Mouse (Mus musculus) mature B cell (primary cell): ENCODE data around the gene Zfp764.
"Not testable (repeated sequence)": the region's sequence is repeated elsewhere in the genome, so short reads cannot be mapped to it uniquely, and the experiment has no call there.

Experiments
- in situ Hi-C: fragments of 300-500 bp; cut with MboI; formaldehyde crosslinking; loops from 2 replicates; pipeline ENCODE4 v1.14.3; 2019

Gene Zfp764

DNA sequence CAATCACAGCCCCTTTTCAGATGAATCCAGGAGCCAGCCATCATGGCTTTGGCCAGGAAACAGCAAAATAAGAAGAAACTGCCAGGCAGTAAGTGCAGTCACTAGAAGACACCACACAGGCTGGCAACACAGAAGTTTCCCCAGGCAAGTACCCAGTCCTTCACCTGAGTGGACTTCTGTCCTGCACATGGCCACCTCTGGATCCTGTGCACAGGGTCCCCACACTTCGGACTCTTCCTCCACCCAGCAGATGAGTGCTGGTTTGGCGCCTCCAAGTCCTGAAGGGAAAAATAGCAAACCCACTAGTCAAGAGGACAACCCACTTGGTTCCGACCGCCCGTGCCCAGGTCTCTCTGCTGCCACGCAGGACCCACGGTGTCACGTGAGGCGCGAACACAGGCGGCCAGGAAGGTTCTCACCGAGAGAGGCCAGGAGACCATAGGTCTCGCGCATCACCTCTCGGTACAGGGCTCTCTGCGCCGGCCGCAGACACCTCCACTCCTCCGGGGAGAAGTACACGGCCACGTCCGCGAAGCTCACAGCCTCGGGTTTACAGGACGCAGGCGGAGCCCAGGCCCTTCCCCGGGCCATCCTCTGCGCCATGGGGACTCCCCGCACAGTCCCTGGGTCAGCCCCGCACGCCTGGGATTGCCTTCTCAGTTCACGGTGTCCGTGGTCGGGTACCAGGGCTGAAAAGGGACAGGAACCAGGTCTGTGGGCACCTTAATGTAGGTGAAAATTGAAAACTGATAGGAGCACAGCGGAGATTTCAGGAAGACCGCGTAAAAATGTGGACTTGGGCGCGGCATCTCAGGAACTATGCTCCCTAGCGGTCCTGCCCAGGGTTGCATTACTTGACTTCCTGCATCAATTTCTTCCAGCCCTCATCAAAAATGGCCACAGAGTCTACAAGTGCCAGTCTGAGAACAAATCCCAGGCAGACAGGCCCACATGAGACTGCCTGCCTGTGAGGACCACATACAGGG is at the start of gene Zfp764:
Gene Zfp764, minus strand, starts transcription at position 821 of the 986 bp plus-strand sequence.
- in situ Hi-C loops: not testable (repeated sequence)

DNA sequence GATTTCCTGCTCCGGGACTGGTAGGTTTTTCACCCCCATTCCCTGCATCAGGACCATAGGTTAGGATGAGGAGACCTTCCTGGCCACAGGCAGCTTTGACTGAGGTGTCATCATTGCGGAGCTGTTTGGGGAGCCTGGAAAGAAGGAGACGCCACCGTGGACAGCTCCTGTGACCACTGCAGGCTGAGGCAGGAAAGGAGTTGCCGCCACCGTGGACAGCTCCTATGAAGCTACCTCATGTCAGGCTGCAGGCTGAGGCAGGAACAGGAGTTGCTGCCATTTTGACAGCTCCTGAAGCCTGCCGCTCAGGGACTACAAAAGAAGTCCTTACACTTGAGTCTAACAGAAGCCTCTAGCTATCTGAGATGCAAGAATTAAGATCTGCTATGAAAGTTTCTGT is 48.3 kb upstream of the Zfp764 start:
- in situ Hi-C loops: no loop called here

DNA sequence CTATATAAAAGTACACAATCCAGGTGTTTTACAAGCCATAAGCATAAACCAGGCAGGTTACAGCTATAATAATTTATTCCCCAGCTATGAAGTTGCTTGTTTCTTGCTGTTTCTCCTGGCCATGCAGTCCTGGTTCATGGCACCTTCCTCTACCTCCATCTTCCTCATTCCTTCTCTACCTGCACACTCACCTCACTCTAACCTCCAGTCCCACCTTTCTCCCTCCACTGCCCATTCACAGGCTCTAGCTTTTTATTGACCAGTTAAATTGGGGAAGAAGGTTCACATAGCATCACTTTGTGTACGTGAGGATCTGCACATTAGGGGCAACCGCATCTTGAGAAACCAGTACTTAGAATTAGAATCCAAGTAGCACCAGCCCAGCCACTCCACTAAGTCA is 46.4 kb upstream of the Zfp764 start:
- in situ Hi-C loops: no loop called here

DNA sequence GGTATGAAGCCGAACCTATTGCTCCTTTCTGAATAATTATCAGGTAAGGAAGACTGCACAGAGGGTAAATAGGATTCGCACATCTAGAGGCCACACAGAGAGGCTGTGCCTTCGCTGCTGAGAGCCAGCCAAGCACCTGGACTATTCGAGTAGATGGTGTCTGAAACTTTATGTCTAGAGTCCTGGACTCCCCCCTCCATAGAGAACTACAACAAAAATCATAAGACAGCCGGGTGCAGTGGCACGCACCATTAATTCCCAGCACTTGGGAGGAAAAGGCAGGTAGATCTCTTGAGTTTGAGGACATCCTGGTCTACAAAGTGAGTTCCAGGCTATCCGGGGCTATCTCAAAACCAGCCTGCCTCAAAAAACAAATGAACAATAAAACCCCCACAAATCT is 43.3 kb upstream of the Zfp764 start:
- in situ Hi-C loops: no loop called here

DNA sequence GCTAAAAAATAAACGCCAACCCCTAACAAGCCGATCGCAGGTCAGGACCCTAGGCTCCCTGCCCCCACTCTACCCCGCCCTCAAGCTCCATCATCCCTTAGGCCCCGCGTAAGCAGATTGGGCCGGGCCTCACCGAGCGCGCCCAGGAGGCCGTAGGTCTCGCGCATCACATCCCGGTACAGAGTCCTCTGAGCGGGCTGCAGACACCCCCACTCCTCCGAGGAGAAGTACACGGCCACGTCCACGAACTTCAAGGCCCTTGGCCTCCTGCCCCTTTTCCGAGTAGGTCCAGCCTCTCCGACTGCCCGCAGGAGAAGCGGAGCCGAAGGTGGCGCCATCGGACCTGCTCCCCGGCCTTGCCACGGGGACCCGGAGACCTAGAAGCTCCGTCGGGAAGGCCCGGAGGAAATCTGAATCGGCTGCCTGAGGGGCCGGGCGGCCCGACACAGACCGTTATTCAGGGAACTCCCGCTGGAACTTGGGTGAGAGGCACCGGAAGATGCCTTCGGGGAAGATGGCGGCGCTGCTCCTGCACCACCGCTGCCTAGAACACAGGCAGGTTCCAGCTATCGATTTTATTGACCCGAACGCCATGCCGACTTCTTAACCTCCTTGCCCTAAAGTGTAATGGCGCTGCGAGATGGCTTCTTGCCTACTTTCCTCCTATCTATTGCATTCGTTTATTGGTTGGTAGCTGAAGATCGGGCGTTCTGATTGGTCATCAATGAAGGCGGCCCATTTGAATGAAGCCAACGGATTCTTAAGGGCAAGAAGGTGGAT is 42.1 kb upstream of the Zfp764 start, which contains the start of gene Zfp689:
Gene Zfp689, minus strand, starts transcription at position 638 of the 780 bp plus-strand sequence.
- in situ Hi-C loops: no loop called here

DNA sequence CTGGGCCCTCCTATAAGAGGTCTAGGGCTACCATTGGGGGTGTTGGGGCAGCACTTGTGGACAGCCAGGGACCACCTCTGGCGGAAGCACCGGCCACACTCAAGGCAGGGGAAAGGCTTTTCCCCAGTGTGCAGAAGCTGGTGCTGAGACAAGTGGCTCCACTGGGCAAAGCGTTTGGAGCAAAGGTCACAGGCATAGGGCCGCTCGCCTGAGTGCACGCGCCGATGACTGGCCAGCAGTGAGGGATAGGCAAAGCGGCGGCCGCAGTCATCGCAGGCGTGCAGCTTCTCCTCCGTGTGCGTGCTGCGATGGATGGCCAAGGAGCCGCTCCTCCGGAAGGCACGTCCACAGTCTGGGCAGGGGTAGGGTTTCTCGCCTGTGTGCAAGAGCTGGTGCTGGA is 37.4 kb upstream of the Zfp764 start:
- in situ Hi-C loops: no loop called here

DNA sequence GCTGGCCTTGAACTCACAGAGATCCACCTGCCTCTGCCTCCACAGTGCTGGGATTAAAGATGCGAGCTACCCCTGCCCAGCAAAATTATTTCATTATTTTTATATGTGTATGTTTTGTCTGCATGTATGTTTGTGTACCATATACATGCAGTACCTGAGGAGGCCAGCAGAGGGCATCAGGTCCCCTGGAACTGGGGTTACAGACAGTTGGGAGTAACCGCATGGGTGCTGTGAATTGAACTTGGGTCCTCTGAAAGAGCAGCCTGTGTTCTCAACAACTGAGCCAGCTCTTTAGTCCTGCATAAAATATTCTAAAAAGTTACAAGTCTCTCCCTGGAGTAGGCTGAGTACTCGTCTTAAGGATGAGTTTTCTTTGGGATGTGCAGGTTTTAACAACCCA is 31.1 kb upstream of the Zfp764 start:
- in situ Hi-C loops: no loop called here

DNA sequence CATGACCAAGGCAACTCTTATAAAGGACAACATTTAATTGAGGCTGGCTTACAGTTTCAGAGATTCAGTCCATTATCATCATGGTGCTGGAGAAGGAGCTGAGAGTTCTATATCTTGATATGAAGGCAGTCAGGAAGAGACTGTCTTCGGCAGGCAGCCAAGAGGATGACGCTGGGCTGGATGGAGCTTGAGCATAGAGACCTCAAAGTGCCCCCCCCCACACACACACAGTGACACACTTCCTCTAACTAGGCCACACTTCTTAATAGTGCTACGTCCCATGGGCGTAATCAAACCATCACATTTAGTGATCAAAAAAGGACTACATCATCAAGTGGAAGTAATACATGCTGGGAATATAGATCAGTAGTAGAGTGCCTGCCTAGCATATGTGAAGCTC is 28.6 kb upstream of the Zfp764 start:
- in situ Hi-C loops: no loop called here

DNA sequence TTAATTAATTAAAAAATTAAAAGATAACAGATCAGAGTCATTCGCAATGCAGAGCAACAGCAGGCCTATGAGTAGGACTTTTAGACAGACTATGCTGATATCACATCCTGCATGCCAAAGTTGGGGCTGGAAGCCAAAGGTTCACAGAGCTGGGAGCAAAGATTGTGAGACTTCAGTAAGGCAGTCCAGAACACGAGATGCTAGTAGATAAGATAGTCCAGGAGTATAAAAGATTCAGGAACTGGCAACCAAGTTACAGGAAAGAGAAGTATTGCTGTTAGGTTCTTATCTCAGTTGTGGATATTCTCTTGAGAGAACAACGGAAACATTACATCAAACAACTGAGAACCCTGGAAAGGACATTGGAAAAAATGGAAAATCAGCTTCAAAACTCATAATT is 19.7 kb upstream of the Zfp764 start:
- in situ Hi-C loops: no loop called here

DNA sequence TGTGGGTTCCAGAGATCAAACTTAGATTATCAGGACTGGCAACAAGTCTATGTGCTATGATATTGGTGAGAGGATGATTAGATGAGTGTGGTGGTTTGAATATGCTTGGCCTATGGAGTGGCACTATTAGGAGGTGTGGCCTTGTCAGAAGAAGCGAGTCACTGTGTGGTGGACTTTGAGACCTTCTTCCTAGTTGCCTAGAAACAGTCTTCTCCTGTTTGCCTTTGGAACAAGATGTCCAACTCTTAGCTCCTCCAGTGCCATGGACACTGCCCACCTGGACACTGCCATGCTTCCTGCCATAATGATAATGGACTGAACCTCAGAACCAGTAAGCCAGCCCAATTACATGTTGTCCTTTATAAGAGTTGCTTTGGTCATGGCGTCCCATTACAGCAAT is 19.3 kb upstream of the Zfp764 start:
- in situ Hi-C loops: no loop called here

DNA sequence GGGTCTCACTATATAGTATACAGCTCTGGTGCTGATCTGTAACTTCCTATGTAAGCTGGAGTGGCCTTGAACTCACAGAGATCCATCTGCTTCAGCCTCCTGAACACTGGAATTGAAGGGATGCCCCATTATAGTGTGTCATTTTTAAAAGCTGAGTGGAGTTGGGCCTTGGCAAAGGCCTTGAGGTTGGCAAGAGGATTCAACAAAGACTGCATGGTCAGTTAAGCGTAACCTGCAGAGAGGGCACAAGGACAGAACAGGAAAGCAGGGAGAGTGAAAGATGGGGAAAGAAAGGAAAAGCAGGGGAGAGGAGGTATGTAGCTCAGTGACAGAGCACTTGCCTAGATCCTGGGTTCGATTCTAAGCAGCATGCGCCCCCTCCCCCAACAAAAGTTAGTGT is 18.7 kb upstream of the Zfp764 start:
- in situ Hi-C loops: no loop called here

DNA sequence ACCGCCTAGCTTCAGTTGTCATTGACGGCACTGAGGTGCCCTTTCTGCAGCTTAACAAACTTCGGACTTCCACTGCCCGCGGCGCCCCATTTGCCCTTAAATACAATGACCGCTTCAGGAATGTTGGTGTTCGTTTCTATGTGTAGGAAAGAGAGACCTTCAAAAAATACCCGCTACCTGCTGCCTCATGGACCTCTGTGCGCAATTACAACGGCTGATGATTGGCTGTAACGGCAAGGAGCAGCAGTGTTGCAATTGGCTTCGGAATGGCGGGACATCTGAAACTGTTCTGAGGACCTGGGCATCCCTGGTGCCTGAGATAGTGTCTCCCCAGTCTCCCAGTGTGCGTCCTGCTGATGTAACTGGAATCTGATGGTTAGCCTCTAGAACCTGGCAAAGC is 15.6 kb upstream of the Zfp764 start:
- in situ Hi-C loops: no loop called here

DNA sequence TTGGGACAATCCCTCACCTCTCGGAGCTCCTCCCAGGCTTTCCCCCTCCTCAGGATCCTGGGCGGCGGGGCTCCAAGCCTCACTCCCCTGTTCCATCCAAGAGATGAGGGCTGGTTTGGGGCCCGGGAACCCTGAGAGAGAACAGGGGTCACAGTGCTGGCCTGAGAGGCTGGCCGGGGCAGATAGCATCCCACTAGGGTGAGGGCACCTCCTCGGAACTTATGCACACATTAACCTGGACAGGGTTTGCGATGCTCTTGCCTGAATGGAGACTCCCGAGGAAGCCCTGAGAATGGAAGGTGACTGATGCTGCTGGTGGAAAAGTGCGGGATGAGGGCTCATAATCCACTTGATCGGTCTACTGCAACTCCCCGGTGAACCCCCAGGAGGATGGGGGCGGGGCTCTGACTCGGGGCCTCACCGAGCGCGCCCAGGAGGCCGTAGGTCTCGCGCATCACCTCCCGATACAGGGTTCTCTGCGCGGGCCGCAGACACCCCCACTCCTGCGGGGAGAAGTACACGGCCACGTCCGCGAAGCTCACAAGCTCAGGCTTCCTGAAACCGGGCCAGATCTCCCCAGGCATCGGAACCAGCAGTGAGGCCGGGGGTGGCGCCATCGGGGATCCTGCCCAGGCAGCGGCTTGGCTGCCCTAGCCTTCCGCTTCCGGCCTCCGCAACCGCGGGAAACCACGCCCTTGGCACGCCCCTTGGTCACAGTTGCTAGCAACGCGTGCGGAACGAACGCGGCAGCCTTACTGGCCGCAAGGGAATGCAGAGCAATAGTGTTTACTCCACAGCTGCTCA is 15.0 kb upstream of the Zfp764 start, which contains the start of gene Zfp688:
Gene Zfp688, minus strand, starts transcription at position 681 of the 804 bp plus-strand sequence.
- in situ Hi-C loops: no loop called here

DNA sequence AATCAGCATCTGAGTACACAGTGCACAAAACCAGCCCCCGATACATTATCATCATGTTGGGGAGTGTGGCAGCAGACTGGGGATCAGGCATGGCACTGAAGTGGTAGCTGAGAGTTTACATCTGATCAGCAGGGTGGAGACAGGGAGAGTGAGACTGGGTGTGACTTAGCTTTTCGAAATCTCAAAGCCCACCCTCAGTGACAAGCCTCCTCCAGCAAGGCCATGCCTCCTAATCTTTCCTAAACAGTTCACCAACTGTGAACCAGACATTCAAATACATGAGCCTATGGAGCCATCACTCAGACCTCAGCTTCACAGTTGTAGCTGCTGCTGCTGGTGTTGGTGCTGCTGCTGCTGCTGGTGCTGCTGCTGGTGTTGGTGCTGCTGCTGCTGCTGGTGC is 4.8 kb upstream of the Zfp764 start:
- in situ Hi-C loops: no loop called here

DNA sequence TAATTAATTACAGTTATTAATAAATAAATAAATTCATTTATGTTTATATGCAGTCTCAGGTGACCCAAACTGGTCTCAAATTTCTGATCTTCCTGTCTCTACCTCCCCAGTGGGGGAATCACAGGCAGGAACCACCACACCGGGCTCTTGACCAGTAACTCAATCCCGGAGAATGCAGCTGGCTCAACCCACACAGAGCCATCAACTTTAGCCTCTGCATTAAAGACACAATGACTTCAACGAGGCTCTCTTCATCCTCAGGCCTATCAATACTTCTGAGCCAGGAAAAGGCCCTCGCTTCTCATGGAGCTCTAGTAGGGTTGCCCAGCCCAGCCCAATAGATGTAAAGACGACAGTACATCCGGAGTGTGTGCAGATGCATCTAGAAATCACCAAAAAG is 2.5 kb downstream of the Zfp764 start:
- in situ Hi-C loops: not testable (repeated sequence)

DNA sequence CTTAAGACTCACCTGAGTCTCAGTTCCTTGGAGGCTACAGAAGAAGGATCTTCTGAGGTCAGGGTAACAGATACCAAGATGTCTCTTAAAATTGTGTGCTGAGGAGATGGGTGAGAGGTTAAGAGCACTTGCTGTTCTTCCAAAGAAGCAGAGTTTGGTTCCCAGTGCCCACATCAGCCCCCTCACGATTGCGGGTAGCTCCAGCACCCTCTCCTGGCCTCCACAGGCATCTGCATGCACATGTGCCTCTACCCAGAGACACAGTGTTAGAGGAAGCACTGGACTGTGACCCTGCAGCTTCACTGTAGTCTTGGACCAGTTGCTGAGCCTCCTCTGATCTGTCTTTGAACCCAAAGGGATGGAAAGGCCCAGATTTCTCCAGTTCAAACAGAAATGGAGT is 3.6 kb downstream of the Zfp764 start:
- in situ Hi-C loops: no loop called here

DNA sequence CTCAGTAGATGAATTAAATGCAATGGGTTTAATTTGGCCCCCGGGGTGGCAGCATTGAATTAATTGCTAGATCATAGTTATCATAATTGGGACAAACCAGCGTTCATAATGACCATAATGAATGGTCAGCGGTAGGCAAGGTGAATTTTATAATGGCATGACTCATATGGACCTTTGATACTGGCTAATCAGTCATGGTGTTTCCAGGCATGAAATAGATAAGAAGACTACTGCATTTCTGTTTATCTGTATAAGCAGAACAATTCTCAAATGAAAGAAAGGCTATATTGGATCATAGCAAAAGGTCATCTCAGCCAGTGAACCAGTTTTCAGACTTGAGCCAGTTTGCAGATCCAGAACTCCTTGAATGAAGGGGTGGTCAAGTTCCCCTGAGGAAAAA is 6.3 kb downstream of the Zfp764 start:
- in situ Hi-C loops: no loop called here

DNA sequence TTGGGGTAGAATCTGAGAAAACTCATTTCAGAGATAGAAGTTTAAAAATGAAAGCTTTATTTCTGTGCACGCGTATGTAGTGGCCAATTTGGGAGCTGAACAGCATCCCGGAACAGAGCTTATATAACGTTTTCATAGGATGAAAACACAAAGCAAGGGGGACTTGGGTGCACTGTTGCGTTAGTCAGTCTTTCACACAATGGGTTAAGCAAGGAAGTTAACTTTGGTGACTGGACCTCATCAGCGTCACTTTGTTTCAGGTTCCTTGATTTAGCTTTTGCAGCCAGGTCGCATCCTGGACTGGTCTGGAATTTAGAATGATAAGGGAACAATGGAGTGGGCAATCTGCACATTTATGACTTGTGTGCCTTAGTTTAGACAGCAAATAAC is 12.7 kb downstream of the Zfp764 start:
- in situ Hi-C loops: no loop called here

DNA sequence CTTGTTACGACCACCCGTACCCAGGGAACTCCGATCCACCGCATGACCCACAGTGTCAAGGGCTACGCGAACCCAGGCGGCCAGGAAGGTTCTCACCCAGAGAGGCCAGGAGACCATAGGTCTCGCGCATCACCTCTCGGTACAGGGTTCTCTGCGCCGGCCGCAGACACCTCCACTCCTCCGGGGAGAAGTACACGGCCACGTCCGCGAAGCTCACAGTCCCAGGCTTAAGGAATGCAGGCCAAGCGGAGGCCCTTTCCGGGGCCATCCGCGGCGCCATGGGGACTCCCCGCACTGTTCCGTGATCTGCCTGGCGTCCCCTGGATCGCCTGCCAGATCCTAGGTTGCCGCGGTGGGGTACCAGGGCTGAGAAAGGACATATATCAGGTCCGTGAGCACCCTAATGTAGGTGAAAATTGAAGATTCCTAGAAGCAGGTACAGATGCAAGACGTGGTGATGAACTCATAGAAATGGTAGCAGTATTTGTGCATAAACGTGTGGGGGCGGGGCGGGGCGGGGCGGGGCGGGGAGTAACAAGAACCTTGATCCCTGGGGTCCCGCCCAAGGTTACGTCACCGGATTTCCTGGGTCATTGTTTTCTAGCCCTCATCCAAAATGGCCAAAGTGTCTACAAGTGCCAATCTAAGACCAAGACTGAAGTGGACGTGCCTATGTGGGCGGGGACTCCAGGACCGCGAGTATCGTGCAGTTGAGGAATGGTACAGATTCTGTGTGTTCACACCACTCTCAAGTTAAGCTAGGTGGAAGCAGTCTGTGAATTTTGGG is 13.3 kb downstream of the Zfp764 start, which contains the start of gene E430018J23Rik:
Gene E430018J23Rik, minus strand, starts transcription at position 473 of the 787 bp plus-strand sequence.
- in situ Hi-C loops: no loop called here

DNA sequence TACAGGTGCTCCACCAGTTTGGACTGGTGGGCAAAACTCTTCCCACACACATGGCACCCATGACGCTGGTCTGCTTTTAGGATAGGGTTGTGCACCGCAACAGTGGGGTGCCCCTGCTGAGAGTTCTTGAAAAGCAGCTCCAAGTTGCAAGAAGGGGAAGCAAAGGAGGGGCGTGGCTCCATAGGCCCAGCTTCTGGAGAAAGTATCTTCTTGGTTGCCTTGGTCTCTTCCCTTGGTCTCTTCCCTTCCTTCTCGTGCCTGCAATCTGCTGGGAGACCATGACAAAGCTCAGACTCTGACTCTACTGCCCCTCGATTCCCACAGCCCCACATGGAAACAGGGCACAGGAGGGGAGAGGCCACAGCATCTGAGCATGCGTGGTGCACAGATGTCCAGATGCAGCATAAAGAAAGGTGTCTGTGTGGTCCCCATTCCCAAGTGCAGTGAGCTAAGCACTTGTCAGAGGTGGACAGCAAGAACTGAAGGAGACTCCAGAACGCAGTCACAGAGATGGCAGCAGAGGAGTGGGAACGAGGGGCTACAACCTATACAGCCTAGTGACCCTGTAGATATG is 14.3 kb downstream of the Zfp764 start:
- in situ Hi-C loops: no loop called here

DNA sequence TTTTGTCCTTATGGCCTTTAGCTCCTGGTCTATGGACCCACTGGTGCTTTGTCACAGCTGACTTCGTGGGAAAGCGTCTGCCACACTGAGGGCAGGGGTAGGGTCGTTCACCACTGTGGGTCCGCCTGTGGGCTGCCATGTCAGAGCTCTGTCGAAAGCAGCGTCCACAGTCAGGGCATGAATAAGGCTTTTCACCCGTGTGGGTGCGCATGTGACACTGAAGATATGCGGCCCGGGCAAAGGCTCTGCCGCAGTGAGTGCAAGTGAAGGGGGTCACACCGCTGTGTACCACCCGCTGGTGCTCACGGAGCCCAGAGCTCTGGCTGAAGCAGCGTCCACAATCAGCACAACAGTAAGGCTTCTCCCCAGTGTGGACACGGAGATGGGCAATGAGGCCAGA is 15.1 kb downstream of the Zfp764 start:
- in situ Hi-C loops: no loop called here
